In the genomic region with DNA sequence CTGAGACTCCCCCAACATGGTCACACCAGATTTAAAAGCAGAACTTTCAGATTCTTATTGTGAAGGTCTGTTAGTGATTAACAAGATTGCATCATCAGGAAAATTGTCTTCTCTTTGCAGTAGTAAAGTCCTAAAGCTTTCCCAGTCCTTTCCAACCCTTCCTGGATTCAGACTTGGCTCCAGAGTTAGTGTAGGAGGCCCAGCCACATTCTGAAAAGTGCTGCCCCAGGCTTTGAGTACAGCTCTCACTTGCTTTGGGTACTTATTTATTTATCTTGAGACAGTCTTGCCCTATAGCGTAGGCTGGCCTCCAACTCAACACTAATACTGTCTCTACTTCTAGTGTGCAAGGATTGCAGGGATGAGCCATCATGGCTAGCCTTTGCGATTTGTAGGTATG, we compare ENCODE assay signal across 8 mouse cellular contexts. TPM values are rescaled to one million over a fixed set of nuclear protein-coding genes. Genes with fewer than 3 reads are reported as not detected.
A peak's percentile ranks its signal among the peaks of the same experiment; 100 is the strongest.
DNase-seq lines count a peak whose midpoint lies in the region; ATAC-seq and TF ChIP-seq lines count a peak whose summit lies in the region.

No protein-coding gene starts in this region.

- no peak for TF ChIP-seq POLR2A in liver, adult 2 months (IDR thresholded peaks at IDR 0.05; ENCODE audit: extremely low read depth, insufficient read depth, low read length)

- TF ChIP-seq CTCF in liver, adult 2 months (IDR thresholded peaks at IDR 0.05; ENCODE audit: low read depth, low read length): no peak

- H3K36me3 ChIP-seq in liver, adult 2 months (ENCODE audit: control insufficient read depth, insufficient read depth, low read length): peaks cover 16% of the 10 kb centered on the region
- peaks cover 21% of the 10 kb centered on the region for H3K36me3 ChIP-seq in forebrain, embryonic 14.5 days (ENCODE audit: control insufficient read depth, insufficient read depth, low read length)
- H3K36me3 ChIP-seq in neural tube, embryonic 15.5 days: peaks cover 6% of the 10 kb centered on the region; the same call in 1 of the 2 replicates

- no peak for ATAC-seq in forebrain, embryonic 14.5 days
- no peak for ATAC-seq in neural tube, embryonic 15.5 days (ENCODE audit: low FRiP score)
- no peak for ATAC-seq in monocyte, adult 5-6 weeks (replicated peaks; ENCODE audit: insufficient number of reproducible peaks, low FRiP score, low TSS enrichment, poor library complexity, severe bottlenecking)

- no peaks in the 10 kb centered on the region for H3K27me3 ChIP-seq in liver, adult 2 months (ENCODE audit: control insufficient read depth, insufficient read depth, low read length)
- H3K27me3 ChIP-seq in forebrain, embryonic 14.5 days (replicated peaks; ENCODE audit: control insufficient read depth, insufficient read depth, low read length): no peaks in the 10 kb centered on the region
- no peaks in the 10 kb centered on the region for H3K27me3 ChIP-seq in neural tube, embryonic 15.5 days (replicated peaks)

- H3K79me2 ChIP-seq in liver, adult 2 months (ENCODE audit: control insufficient read depth, insufficient read depth, low read length): peaks cover 37% of the 10 kb centered on the region

- peak; percentile 92 for DNase-seq in liver, adult 2 months (ENCODE audit: extremely low read depth, low read depth, low spot score)
- no peak for DNase-seq in liver
- no peak for DNase-seq in forebrain, embryonic 14.5 days (ENCODE audit: low spot score)
- peak; percentile 19 for DNase-seq in kidney, postnatal 14 days
- DNase-seq in urinary bladder, adult 18-20 months (ENCODE audit: low spot score in 2 of 2): no peak
- DNase-seq in left cerebral cortex, adult 18-20 months (ENCODE audit: low spot score in 2 of 2): no peak

- peak overlapping the region; percentile 100 for H3K4me2 ChIP-seq in forebrain, embryonic 14.5 days (ENCODE audit: low read length)
- peak overlapping the region; percentile 96 for H3K4me2 ChIP-seq in neural tube, embryonic 15.5 days

- WGBS in liver, adult 2 months: 27% methylated on average over 2 of the region's 2 CpGs
- WGBS in forebrain, embryonic 14.5 days: 80% methylated on average over 2 of the region's 2 CpGs
- 66% methylated on average over 2 of the region's 2 CpGs for WGBS in neural tube, embryonic 15.5 days

- peaks cover 19% of the 10 kb centered on the region for H3K4me1 ChIP-seq in liver, adult 2 months (ENCODE audit: control insufficient read depth, insufficient read depth, low read length)
- H3K4me1 ChIP-seq in forebrain, embryonic 14.5 days (ENCODE audit: control insufficient read depth, insufficient read depth, low read length): peaks cover 31% of the 10 kb centered on the region
- H3K4me1 ChIP-seq in neural tube, embryonic 15.5 days: peaks cover 67% of the 10 kb centered on the region

- peak overlapping the region; percentile 21 for H3K4me3 ChIP-seq in liver, adult 2 months (ENCODE audit: insufficient read depth, low read depth, low read length)
- H3K4me3 ChIP-seq in forebrain, embryonic 14.5 days (ENCODE audit: low read depth, low read length): peak overlapping the region; percentile 96
- H3K4me3 ChIP-seq in neural tube, embryonic 15.5 days (replicated peaks): peak overlapping the region; percentile 30

- peak overlapping the region; percentile 49; the same call in 1 of the 2 replicates for H3K9ac ChIP-seq in liver, adult 2 months (ENCODE audit: low read depth, low read length)
- H3K9ac ChIP-seq in forebrain, embryonic 14.5 days (ENCODE audit: low read length): peak overlapping the region; percentile 61
- no peak overlapping the region; the same call in 1 of the 2 replicates for H3K9ac ChIP-seq in neural tube, embryonic 15.5 days (replicated peaks)

- peak overlapping the region; percentile 49 for H3K27ac ChIP-seq in liver, adult 2 months (replicated peaks; ENCODE audit: insufficient read depth, low read depth, low read length)
- no peak overlapping the region for H3K27ac ChIP-seq in forebrain, embryonic 14.5 days (ENCODE audit: low read depth, low read length)
- H3K27ac ChIP-seq in neural tube, embryonic 15.5 days (replicated peaks): no peak overlapping the region

- H3K9me3 ChIP-seq in forebrain, embryonic 14.5 days (replicated peaks; ENCODE audit: control insufficient read depth, low read length): no peaks in the 10 kb centered on the region
- H3K9me3 ChIP-seq in neural tube, embryonic 15.5 days (replicated peaks): no peaks in the 10 kb centered on the region

RNA-seq across cellular contexts. Expression of gene Alkbh5, which starts 4.6 kb away (rescaled TPM):
- total RNA-seq in liver, adult 2 months (2014; rRNA removed): 25.2 and 33.8 TPM in 2 replicates
- 21.2 and 22.6 TPM in 2 replicates for polyA plus RNA-seq in liver, adult 2 months (2012; rRNA removed)
- polyA plus RNA-seq in forebrain, embryonic 14.5 days (2014; fragmentation: Nextera tagmentation; extraction: Ambion mirVana): 17.8 and 21.5 TPM in 2 replicates
- polyA plus RNA-seq in neural tube, embryonic 15.5 days (2015; fragmentation: Nextera tagmentation; extraction: Ambion mirVana): 18.6 and 23.1 TPM in 2 replicates
- 26.6 to 33.2 TPM (median 29.5 TPM) in 3 replicates for total RNA-seq in monocyte, adult 5-6 weeks (2017)
- 10 to 100 TPM; 61.0 to 62.5 TPM for total RNA-seq in left cerebral cortex, adult 18-20 months (2021)

Comparison
In these comparisons a context has a peak if more than half of its experiments do, and no peak if none do; other contexts are left out.
1. DNase-seq: peak in liver, adult 2 months (single experiment) and kidney, postnatal 14 days (single experiment); none in liver (single experiment), forebrain, embryonic 14.5 days (single experiment), urinary bladder, adult 18-20 months (0 of 2) and left cerebral cortex, adult 18-20 months (0 of 2).
2. H3K4me3 ChIP-seq: peak in every context shown above with its lines; median percentile 96 in forebrain, embryonic 14.5 days; 30 in neural tube, embryonic 15.5 days; 21 in liver, adult 2 months.